Mouse (Mus musculus) limb, embryonic 11.5 days (tissue): ENCODE measurements around the gene Taok3. TPM values are rescaled to one million over a fixed set of nuclear protein-coding genes. Genes with fewer than 3 reads are reported as not detected.

Source experiments
- ATAC-seq: fragments of 200-750 bp; cut with Nextera tagmentation; 2 replicates; pipeline ENCODE4 v1.8.0; 2017; ENCODE audit warnings: low read depth; ENCODE audit not compliant: insufficient number of reproducible peaks, low FRiP score, low TSS enrichment
- DNase-seq: peaks from one replicate; pipeline ENCODE4 v3.0.0-alpha.2; 2015; ENCODE audit warnings: low spot score
- H3K27ac ChIP-seq: fragments of 300-500 bp; sonication (generic); replicated peaks from 2 replicates; pipeline ENCODE4 v1.5.1; 2014; ENCODE audit warnings: low read depth, mild to moderate bottlenecking, low read length
- H3K27me3 ChIP-seq: fragments of 300-500 bp; sonication (generic); 2 replicates; pipeline ENCODE4 v1.6.1; 2014; ENCODE audit warnings: mild to moderate bottlenecking, low read length, mixed read lengths; ENCODE audit not compliant: control insufficient read depth, insufficient read depth
- H3K36me3 ChIP-seq: fragments of 300-500 bp; sonication (generic); 2 replicates; pipeline ENCODE4 v1.6.1; 2014; ENCODE audit warnings: mild to moderate bottlenecking, low read length, moderate library complexity, mixed read lengths; ENCODE audit not compliant: control insufficient read depth, insufficient read depth
- H3K4me1 ChIP-seq: fragments of 300-500 bp; sonication (generic); 2 replicates; pipeline ENCODE4 v1.6.1; 2014; ENCODE audit warnings: low read length, mixed read lengths; ENCODE audit not compliant: control insufficient read depth, insufficient read depth
- H3K4me2 ChIP-seq: fragments of 300-500 bp; sonication (generic); 2 replicates; pipeline ENCODE4 v1.6.1; 2014; ENCODE audit warnings: low read depth, mild to moderate bottlenecking, moderate library complexity; ENCODE audit not compliant: severe bottlenecking
- H3K4me3 ChIP-seq: fragments of 300-500 bp; sonication (generic); 2 replicates; pipeline ENCODE4 v1.5.1; 2014; ENCODE audit warnings: low read depth, low read length
- H3K9ac ChIP-seq: fragments of 300-500 bp; sonication (generic); 2 replicates; pipeline ENCODE4 v1.6.1; 2014; ENCODE audit warnings: mild to moderate bottlenecking, low read length
- H3K9me3 ChIP-seq: fragments of 300-500 bp; sonication (generic); 2 replicates; pipeline ENCODE4 v1.6.1; 2016; ENCODE audit warnings: low read length; ENCODE audit not compliant: control insufficient read depth
- WGBS: fragments of 180-500 bp; shearing (Covaris S2); extraction: QIAGEN DNeasy Blood & Tissue Kit; methylation state at CpG from one replicate; pipeline ENCODE4 v1.1.7; 2014; 5-methylcytosine and 5-hydroxymethylcytosine counted together
- polyA plus RNA-seq: library from polyadenylated mRNA; unstranded; fragments of >200 nt; fragmentation: Nextera tagmentation; extraction: Ambion mirVana; gene quantifications from 2 replicates; pipeline ENCODE4 v1.2.1, GENCODE M21; 2014

Taok3 gene
- polyA plus RNA-seq, 1 experiment from 2014 or later, result 6.1 TPM

DNA sequence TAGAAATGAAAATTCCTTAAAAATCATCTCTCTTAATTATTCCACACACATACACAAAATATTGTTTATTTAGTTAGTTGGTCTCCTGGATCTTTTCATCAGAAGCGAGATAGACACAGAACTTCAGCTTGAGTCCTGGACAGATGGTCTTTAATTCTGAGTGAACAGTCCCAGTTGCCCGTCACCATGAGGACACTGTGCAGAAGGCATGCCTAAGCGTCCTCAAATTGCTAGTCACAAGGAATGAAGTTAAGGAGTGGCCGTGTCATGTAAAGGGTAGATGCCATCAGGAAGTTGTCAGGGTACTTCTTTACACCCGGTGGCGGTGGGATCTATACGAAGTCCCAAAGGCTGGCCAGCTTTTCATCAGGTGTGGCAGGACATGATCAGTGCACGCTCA lies 19.9 kb downstream of the Taok3 start:
- Histone ChIP-seq H3K27me3 (no peaks in the 10 kb centered on the region), H3K4me3 (no peak overlapping the region), H3K9me3 (no peaks in the 10 kb centered on the region), H3K27ac (no peak overlapping the region), H3K4me2 (no peak overlapping the region), H3K36me3 (no peaks in the 10 kb centered on the region), H3K4me1 (peaks cover 10% of the 10 kb centered on the region; the same call in 1 of the 2 replicates), H3K9ac (no peak overlapping the region)
- no peak for DNase-seq
- WGBS, result 72% methylated on average over 8 of the region's 8 CpGs
- ATAC-seq, result no peak

GRCm38 (mm10) chr5:117140374-117140773 lies 20.4 kb downstream of the Taok3 start:
- Histone ChIP-seq H3K4me3 (no peak overlapping the region), H3K4me2 (no peak overlapping the region), H3K27me3 (no peaks in the 10 kb centered on the region), H3K4me1 (peaks cover 9% of the 10 kb centered on the region; the same call in 1 of the 2 replicates), H3K36me3 (no peaks in the 10 kb centered on the region), H3K9me3 (no peaks in the 10 kb centered on the region), H3K27ac (no peak overlapping the region), H3K9ac (no peak overlapping the region)
- DNase-seq (no peak), ATAC-seq (no peak)
- WGBS, result 73% methylated on average over 7 of the region's 7 CpGs

DNA sequence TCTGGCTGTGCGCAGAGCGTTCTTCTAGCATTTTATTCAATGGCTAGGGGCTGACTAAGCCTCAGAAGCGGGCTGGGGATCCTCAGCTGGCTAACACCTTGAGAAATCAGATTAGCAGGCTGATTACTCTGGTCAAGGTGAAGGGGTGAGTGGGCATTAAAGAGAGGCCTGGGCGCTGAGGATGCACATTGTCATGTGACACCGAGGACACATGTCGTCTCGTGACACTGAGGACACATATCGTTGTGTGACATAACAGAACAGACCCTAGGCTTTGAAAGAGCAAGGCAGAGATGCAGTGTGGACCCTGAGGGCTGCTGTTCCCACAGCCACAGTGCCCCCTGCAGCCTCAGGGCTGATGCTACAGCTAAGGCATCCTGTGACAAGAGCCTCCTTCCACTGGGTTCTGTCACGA lies 23.8 kb downstream of the Taok3 start:
- Histone ChIP-seq H3K4me1 (no peaks in the 10 kb centered on the region), H3K9me3 (no peaks in the 10 kb centered on the region), H3K27me3 (no peaks in the 10 kb centered on the region), H3K36me3 (no peaks in the 10 kb centered on the region), H3K4me3 (no peak overlapping the region), H3K9ac (no peak overlapping the region), H3K27ac (no peak overlapping the region), H3K4me2 (no peak overlapping the region)
- no peak for DNase-seq
- no peak for ATAC-seq
- 64% methylated on average over 9 of the region's 9 CpGs for WGBS

DNA sequence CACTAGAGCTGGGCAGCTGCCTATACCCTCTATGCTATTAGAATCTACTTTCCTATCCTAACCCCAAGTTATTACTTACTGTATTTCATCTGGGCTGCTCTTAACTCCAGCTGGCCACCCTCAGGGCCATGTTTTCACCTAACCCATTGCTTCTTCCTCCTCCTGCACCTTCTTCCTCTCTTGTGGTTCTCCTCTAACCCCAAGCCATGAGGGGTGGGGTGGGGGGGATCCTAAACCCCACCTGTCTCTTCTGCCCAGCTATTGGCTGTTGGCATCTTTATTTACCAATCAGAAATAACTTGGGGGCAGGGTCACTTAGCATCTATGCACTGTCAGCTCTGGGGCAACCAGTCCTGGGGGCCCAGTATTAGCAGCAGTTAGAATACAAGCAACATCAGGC lies 26.2 kb downstream of the Taok3 start:
- Histone ChIP-seq H3K27ac (no peak overlapping the region), H3K27me3 (no peaks in the 10 kb centered on the region), H3K9ac (no peak overlapping the region), H3K4me1 (no peaks in the 10 kb centered on the region), H3K4me2 (no peak overlapping the region), H3K9me3 (no peaks in the 10 kb centered on the region), H3K4me3 (no peak overlapping the region), H3K36me3 (no peaks in the 10 kb centered on the region)
- no peak for ATAC-seq
- DNase-seq, result no peak

DNA sequence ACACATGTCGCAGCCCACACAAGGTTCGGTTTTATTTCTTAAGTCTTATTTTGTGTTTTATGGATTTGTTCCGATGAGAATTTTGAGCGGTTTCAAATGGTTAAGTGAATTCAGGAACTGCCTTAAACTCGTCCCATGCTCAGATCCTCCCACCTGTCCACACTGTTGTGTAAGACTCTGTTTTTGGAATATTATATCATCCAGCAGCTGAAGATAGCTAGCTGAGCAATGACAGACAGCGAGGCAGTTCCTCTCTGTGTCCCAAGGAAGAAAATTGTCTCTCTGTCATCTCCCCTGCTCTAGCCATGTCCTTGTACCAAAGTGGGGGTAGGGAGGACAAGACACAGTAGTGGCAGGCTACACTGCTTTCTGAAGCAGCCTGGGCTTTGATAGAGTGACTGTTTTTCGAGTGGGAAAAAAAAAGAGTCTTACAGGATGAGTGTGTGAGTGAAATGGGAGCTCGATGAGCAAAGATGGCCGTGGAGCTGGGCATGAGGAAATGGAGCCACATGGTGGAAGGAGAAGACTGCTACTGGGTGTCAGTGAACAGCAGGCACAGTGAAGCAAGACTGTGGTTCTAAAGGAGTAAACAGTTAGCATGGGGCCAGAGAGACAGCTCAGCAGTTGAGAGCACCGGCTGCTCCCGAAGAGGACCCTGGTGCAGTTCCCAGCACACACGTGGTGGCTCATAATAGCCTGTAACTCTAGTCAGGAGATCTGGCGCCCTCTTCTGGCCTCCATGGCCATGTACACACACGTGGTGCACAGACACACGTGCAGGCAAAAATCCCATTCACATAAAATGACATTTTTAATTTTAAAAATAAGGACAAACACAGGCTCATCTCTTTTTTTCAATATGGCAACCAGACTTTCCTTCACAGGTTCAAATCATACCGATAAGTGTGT lies 27.5 kb downstream of the Taok3 start:
- H3K4me3 ChIP-seq, result no peak overlapping the region
- DNase-seq (no peak), ATAC-seq (no peak)
- H3K4me2 ChIP-seq, result no peak overlapping the region
- no peaks in the 10 kb centered on the region for H3K36me3 ChIP-seq
- H3K4me1 ChIP-seq, result no peaks in the 10 kb centered on the region
- H3K9me3 ChIP-seq, result no peaks in the 10 kb centered on the region
- H3K27ac ChIP-seq, result no peak overlapping the region
- no peaks in the 10 kb centered on the region for H3K27me3 ChIP-seq
- no peak overlapping the region for H3K9ac ChIP-seq
- WGBS, result 92% methylated on average over 16 of the region's 16 CpGs

- Histone ChIP-seq H3K4me1 (no peaks in the 10 kb centered on the region), H3K27me3 (no peaks in the 10 kb centered on the region), H3K4me2 (no peak overlapping the region), H3K4me3 (no peak overlapping the region), H3K9ac (no peak overlapping the region), H3K9me3 (no peaks in the 10 kb centered on the region; the same call in 1 of the 2 replicates), H3K27ac (no peak overlapping the region), H3K36me3 (no peaks in the 10 kb centered on the region)
- ATAC-seq (no peak), DNase-seq (no peak)
- WGBS, result 76% methylated on average over 16 of the region's 16 CpGs
These were observed 29.4 kb downstream of the Taok3 start for GRCm38 (mm10) chr5:117149054-117149942.

GRCm38 (mm10) chr5:117150068-117150467 lies 30.1 kb downstream of the Taok3 start:
- Histone ChIP-seq H3K9me3 (no peaks in the 10 kb centered on the region; the same call in 1 of the 2 replicates), H3K4me1 (no peaks in the 10 kb centered on the region), H3K36me3 (no peaks in the 10 kb centered on the region), H3K4me2 (no peak overlapping the region), H3K27me3 (no peaks in the 10 kb centered on the region), H3K9ac (no peak overlapping the region), H3K27ac (no peak overlapping the region), H3K4me3 (no peak overlapping the region)
- DNase-seq, result no peak
- WGBS, result 89% methylated on average over 5 of the region's 5 CpGs
- ATAC-seq, result no peak

DNA sequence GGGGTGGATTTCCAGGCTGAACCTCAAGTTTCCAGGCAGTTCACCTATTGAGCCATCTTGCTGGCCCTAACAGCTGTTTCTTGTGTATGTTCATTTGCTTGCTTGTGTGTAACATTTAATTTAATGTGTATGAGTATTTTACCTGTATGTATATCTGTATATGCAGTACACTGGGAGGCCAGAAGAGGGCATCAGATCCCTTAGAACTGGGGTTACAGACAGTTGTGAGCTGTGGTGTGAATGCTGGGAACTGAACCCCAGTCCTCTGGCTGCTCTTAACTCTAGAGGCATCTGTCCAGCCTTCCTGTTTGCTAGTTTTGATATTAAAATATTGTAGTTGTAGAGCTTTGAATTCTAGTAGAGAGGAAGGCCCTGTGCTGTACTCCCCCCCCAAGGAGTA lies 33.0 kb downstream of the Taok3 start:
- Histone ChIP-seq H3K36me3 (no peaks in the 10 kb centered on the region), H3K4me1 (no peaks in the 10 kb centered on the region), H3K4me3 (no peak overlapping the region), H3K9ac (no peak overlapping the region), H3K27ac (no peak overlapping the region), H3K27me3 (no peaks in the 10 kb centered on the region), H3K4me2 (no peak overlapping the region), H3K9me3 (no peaks in the 10 kb centered on the region; the same call in 1 of the 2 replicates)
- DNase-seq (no peak), ATAC-seq (no peak)
